Mouse (Mus musculus): ENCODE results near the gene E030030I06Rik. TPM values are rescaled to one million over a fixed set of nuclear protein-coding genes. Genes with fewer than 3 reads are reported as not detected.
"Not testable (repeated sequence)": the region's sequence is repeated elsewhere in the genome, so short reads cannot be mapped to it uniquely, and the experiment has no call there.

Gene E030030I06Rik
- polyA plus RNA-seq (2012; rRNA removed) = 4.5 and 4.8 TPM in 2 replicates

- under 1% methylated on average over 37 of the region's 37 CpGs for WGBS
- H3K4me1 ChIP-seq (ENCODE audit: control insufficient read depth, insufficient read depth, insufficient read length) = peaks cover 15% of the 10 kb centered on the region
- H3K27me3 ChIP-seq (ENCODE audit: control insufficient read depth, insufficient read depth, low read length) = peaks cover 21% of the 10 kb centered on the region
- TF ChIP-seq CTCF (IDR thresholded peaks at IDR 0.05; ENCODE audit: extremely low read depth, insufficient read depth, insufficient read length, insufficient replicate concordance) (no peak), POLR2A (IDR thresholded peaks at IDR 0.05; ENCODE audit: low read depth, low read length) (no peak)
- peak in 1 of 2 experiments; percentile 30 for DNase-seq (ENCODE audit: low read depth in 1 of 2, low spot score in 2 of 2)
- H3K36me3 ChIP-seq (ENCODE audit: control insufficient read depth, insufficient read depth, low read length) = no peaks in the 10 kb centered on the region
- peak within 1 kb of the TSS; percentile 98 for H3K4me3 ChIP-seq (ENCODE audit: extremely low read depth, insufficient read depth, insufficient read length)
- H3K27ac ChIP-seq (ENCODE audit: insufficient read depth, low read length) = peak within 1 kb of the TSS; percentile 87
These were observed at the start of gene E030030I06Rik for GRCm38 (mm10) chr10:22149073-22149690. TSS of gene E030030I06Rik (minus strand) at chr10:22149270.

- WGBS = 29% methylated on average over 9 of the region's 10 CpGs
- H3K27me3 ChIP-seq (ENCODE audit: control insufficient read depth, insufficient read depth, low read length); H3K4me3 ChIP-seq (ENCODE audit: extremely low read depth, insufficient read depth, insufficient read length); H3K27ac ChIP-seq (ENCODE audit: insufficient read depth, low read length); H3K36me3 ChIP-seq (ENCODE audit: control insufficient read depth, insufficient read depth, low read length); H3K4me1 ChIP-seq (ENCODE audit: control insufficient read depth, insufficient read depth, insufficient read length); DNase-seq (ENCODE audit: low read depth in 1 of 2, low spot score in 2 of 2): not testable (repeated sequence)
These were observed 42.0 kb upstream of the E030030I06Rik start for GRCm38 (mm10) chr10:22191035-22191434.

DNA sequence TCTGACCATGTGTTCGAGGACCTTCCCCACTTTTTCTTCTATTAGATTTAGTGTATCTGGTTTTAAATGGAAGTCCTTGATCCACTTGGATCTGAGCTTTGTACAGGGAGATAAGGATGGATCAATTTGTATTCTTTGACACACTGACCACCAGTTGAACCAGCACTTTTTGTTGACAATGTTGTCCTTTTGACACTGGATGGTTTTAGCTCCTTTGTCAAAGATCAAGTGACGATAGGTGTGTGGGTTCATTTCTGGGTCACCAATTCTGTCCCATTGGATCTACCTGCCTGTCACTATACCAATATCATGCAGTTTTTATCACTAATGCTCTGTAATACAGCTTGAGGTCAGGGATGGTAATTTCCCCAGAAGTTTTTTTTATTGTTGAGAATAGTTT lies 27.4 kb upstream of the E030030I06Rik start:
- H3K27me3 ChIP-seq (ENCODE audit: control insufficient read depth, insufficient read depth, low read length); H3K27ac ChIP-seq (ENCODE audit: insufficient read depth, low read length); H3K36me3 ChIP-seq (ENCODE audit: control insufficient read depth, insufficient read depth, low read length); H3K4me3 ChIP-seq (ENCODE audit: extremely low read depth, insufficient read depth, insufficient read length); H3K4me1 ChIP-seq (ENCODE audit: control insufficient read depth, insufficient read depth, insufficient read length); DNase-seq (ENCODE audit: low read depth in 1 of 2, low spot score in 2 of 2): not testable (repeated sequence)
- 86% methylated on average over 2 of the region's 2 CpGs for WGBS

DNA sequence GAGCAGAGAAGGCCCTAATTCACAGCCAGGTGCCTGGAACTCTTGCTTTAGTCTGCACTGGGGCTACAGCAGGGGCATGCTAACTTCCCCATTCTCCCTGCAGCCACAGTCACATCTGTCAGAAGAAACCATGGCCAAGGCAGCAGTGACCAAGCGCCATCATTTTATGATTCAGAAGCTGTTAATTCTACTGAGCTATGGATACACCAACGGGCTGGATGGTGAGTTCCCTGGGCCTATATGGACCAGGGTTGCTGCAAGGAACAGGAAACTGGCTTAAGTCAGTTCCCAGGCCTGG lies 25.1 kb upstream of the E030030I06Rik start:
- not testable (repeated sequence) for H3K4me1 ChIP-seq (ENCODE audit: control insufficient read depth, insufficient read depth, insufficient read length); H3K4me3 ChIP-seq (ENCODE audit: extremely low read depth, insufficient read depth, insufficient read length); H3K27me3 ChIP-seq (ENCODE audit: control insufficient read depth, insufficient read depth, low read length); DNase-seq (ENCODE audit: low read depth in 1 of 2, low spot score in 2 of 2); H3K36me3 ChIP-seq (ENCODE audit: control insufficient read depth, insufficient read depth, low read length); H3K27ac ChIP-seq (ENCODE audit: insufficient read depth, low read length)
- WGBS = 43% methylated on average over 2 of the region's 2 CpGs

GRCm38 (mm10) chr10:22173335-22174189 lies 24.5 kb upstream of the E030030I06Rik start:
- H3K4me1 ChIP-seq (ENCODE audit: control insufficient read depth, insufficient read depth, insufficient read length); H3K27ac ChIP-seq (ENCODE audit: insufficient read depth, low read length); H3K36me3 ChIP-seq (ENCODE audit: control insufficient read depth, insufficient read depth, low read length); H3K27me3 ChIP-seq (ENCODE audit: control insufficient read depth, insufficient read depth, low read length); H3K4me3 ChIP-seq (ENCODE audit: extremely low read depth, insufficient read depth, insufficient read length); DNase-seq (ENCODE audit: low read depth in 1 of 2, low spot score in 2 of 2): not testable (repeated sequence)
- 13% methylated on average over 13 of the region's 17 CpGs for WGBS

DNA sequence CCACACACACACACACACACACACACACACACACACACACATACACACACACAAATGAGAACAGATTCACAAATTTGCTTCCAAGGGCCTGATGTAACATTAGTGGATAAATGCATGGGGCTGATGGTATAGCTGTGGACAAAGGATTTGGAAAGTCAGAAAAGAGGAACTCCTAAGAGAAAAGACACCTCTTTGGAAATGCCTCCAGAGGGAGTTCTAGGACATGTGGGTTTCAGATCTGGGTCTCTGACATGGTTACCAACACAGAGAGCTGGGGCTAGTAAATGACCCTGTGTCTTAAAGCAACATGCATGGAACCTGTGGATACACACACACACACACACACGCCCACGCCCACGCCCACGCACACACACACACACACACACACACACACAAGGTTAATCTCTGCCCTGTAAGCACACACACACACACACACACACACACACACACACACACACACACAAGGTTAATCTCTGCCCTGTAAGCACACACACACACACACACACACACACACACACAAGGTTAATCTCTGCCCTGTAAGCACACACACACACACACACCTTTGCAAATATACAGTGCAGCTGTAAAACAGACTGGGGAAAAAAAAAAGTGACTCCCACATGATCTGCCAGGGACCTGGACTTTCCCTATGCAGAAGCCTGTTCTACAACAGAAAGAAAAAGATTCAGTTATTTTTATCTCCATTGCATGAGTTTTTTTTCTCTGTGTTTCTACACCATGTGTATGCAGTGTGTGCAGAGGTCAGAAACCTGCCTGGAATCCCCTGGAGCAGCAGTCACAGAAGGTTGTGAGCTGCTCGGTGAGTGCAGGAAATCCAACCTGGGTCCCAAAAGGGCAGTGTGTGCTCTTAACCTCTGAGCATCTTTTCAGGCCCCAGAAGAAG lies 23.6 kb upstream of the E030030I06Rik start:
- DNase-seq (ENCODE audit: low read depth in 1 of 2, low spot score in 2 of 2) = not testable (repeated sequence)
- 51% methylated on average over 5 of the region's 5 CpGs for WGBS

GRCm38 (mm10) chr10:22169116-22169515 lies 20.0 kb upstream of the E030030I06Rik start:
- not testable (repeated sequence) for H3K27me3 ChIP-seq (ENCODE audit: control insufficient read depth, insufficient read depth, low read length); DNase-seq (ENCODE audit: low read depth in 1 of 2, low spot score in 2 of 2); H3K4me1 ChIP-seq (ENCODE audit: control insufficient read depth, insufficient read depth, insufficient read length); H3K27ac ChIP-seq (ENCODE audit: insufficient read depth, low read length); H3K36me3 ChIP-seq (ENCODE audit: control insufficient read depth, insufficient read depth, low read length); H3K4me3 ChIP-seq (ENCODE audit: extremely low read depth, insufficient read depth, insufficient read length)

More for the DNA sequence above, 23.6 kb upstream of the E030030I06Rik start:
- not testable (repeated sequence) for H3K4me3 ChIP-seq (ENCODE audit: extremely low read depth, insufficient read depth, insufficient read length); H3K27ac ChIP-seq (ENCODE audit: insufficient read depth, low read length); H3K27me3 ChIP-seq (ENCODE audit: control insufficient read depth, insufficient read depth, low read length); H3K36me3 ChIP-seq (ENCODE audit: control insufficient read depth, insufficient read depth, low read length); H3K4me1 ChIP-seq (ENCODE audit: control insufficient read depth, insufficient read depth, insufficient read length)

GRCm38 (mm10) chr10:22167061-22167460 lies 18.0 kb upstream of the E030030I06Rik start:
- H3K4me3 ChIP-seq (ENCODE audit: extremely low read depth, insufficient read depth, insufficient read length); H3K36me3 ChIP-seq (ENCODE audit: control insufficient read depth, insufficient read depth, low read length); H3K27ac ChIP-seq (ENCODE audit: insufficient read depth, low read length); H3K27me3 ChIP-seq (ENCODE audit: control insufficient read depth, insufficient read depth, low read length); H3K4me1 ChIP-seq (ENCODE audit: control insufficient read depth, insufficient read depth, insufficient read length); DNase-seq (ENCODE audit: low read depth in 1 of 2, low spot score in 2 of 2): not testable (repeated sequence)
- 85% methylated on average over 1 of the region's 1 CpGs for WGBS

DNA sequence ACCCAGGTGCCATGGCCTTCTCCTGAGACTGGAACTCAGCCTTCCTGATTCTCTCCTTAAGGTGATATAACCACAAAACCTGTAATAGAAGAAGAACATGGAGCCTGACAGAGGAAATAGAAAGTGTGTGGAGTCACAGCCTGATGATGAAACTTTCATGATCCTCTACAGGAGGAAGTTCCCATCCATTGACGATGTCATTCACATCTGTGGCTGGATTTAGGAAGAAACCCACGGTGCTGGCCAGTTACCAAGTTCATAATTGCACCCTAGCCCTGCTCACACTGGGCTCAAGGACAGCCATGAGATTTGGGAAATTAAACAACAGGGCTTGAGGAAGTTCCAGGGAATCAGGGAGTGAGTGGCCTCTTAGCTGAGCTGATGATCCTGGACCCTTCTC lies 17.0 kb upstream of the E030030I06Rik start:
- not testable (repeated sequence) for H3K27ac ChIP-seq (ENCODE audit: insufficient read depth, low read length); DNase-seq (ENCODE audit: low read depth in 1 of 2, low spot score in 2 of 2)
- WGBS = 46% methylated on average over 2 of the region's 2 CpGs

GRCm38 (mm10) chr10:22165328-22166003 lies 16.4 kb upstream of the E030030I06Rik start:
- H3K27me3 ChIP-seq (ENCODE audit: control insufficient read depth, insufficient read depth, low read length); H3K36me3 ChIP-seq (ENCODE audit: control insufficient read depth, insufficient read depth, low read length); H3K27ac ChIP-seq (ENCODE audit: insufficient read depth, low read length); DNase-seq (ENCODE audit: low read depth in 1 of 2, low spot score in 2 of 2); H3K4me3 ChIP-seq (ENCODE audit: extremely low read depth, insufficient read depth, insufficient read length); H3K4me1 ChIP-seq (ENCODE audit: control insufficient read depth, insufficient read depth, insufficient read length): not testable (repeated sequence)
- 35% methylated on average over 5 of the region's 5 CpGs for WGBS

More for the DNA sequence above, 17.0 kb upstream of the E030030I06Rik start:
- H3K27me3 ChIP-seq (ENCODE audit: control insufficient read depth, insufficient read depth, low read length); H3K36me3 ChIP-seq (ENCODE audit: control insufficient read depth, insufficient read depth, low read length); H3K4me3 ChIP-seq (ENCODE audit: extremely low read depth, insufficient read depth, insufficient read length); H3K4me1 ChIP-seq (ENCODE audit: control insufficient read depth, insufficient read depth, insufficient read length): not testable (repeated sequence)

Measured in spleen, adult 2 months (tissue).